Mouse (Mus musculus) lung, adult 2 months (tissue): ENCODE measurements around the gene Cyyr1. TPM values are rescaled to one million over a fixed set of nuclear protein-coding genes. Genes with fewer than 3 reads are reported as not detected.

ENCODE experiments used
- DNase-seq: peaks from one replicate; pipeline ENCODE4 v3.0.0; 2022
- H3K4me1 ChIP-seq: fragments of 200-500 bp; 2 replicates; pipeline ENCODE4 v1.6.1; 2011; ENCODE audit warnings: low read length; ENCODE audit not compliant: control insufficient read depth, insufficient read depth
- H3K4me3 ChIP-seq: fragments of 200-500 bp; replicated peaks from 2 replicates; pipeline ENCODE3; 2011; ENCODE audit warnings: low read depth, mild to moderate bottlenecking, control low read depth, low read length; ENCODE audit errors: extremely low read depth
- CTCF ChIP-seq: fragments of 200-500 bp; IDR thresholded peaks from 2 replicates; pipeline ENCODE4 v1.5.1; 2011; ENCODE audit warnings: mild to moderate bottlenecking, low read length, control low read depth; ENCODE audit not compliant: insufficient read depth
- POLR2A ChIP-seq: fragments of 200-500 bp; IDR thresholded peaks from 2 replicates; pipeline ENCODE4 v1.6.1; 2011; ENCODE audit warnings: low read depth, mild to moderate bottlenecking, control low read depth, low read length, borderline replicate concordance; ENCODE audit errors: extremely low read depth
- WGBS: fragments of 180-500 bp; shearing (Covaris S2); methylation state at CpG from one replicate; pipeline ENCODE4 v1.1.7; 2018; 5-methylcytosine and 5-hydroxymethylcytosine counted together
- polyA plus RNA-seq: library from polyadenylated mRNA; depleted of rRNA; stranded (reverse); fragments of >200 nt; gene quantifications from 2 replicates; pipeline ENCODE4 v1.2.3, GENCODE M21; 2012; rRNA removed

The Cyyr1 gene
- polyA plus RNA-seq, 1 experiment = 93.4 TPM

DNA sequence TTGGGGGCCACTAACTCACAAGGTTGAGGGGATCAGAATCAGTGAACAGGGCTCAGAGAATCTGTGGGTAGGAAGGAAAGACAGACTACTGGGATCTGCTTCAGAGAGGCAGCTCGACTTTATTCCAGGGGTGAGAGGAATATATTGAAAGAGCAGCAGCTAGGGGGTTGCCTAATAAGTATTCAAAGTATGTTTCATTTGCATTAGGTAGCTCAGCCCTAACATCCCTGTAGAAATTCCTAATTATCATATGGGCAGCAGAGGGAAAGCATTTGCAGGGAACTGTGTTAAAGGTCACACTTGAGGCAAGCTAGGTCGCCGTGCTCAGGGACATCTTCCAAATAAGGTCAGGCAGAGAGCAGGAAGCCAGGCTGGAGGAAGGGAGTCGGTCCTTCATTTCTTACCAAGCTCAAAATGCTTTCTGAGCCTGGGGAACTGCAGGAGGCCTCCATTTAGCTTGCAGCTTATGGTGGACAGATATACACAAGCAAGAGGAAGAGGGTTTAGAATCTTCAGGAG lies 159.7 kb downstream of the Cyyr1 start:
- no peaks in the 10 kb centered on the region; the same call in 1 of the 2 replicates for H3K4me1 ChIP-seq

DNA sequence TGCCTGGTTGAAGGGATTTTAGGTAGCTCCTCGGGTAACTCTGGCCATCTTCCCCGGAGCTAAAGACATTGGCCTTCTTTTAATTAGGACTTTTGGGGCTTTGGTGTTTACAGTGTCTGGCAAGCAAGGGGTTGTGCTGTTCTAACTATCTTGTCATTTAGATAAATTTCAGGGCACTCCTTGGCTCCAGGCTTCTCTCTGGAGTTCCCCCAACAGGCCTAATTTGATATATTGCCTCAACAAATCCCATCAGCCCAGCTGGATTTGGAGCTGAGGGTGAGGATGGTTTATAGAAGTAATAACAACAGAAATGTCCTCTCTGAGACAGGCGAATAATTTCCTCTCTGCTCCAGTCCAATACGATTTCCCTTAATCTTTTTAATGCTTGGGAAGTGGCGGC lies 166.4 kb downstream of the Cyyr1 start:
- TF ChIP-seq CTCF (no peak), POLR2A (no peak)
- 40% methylated on average over 5 of the region's 5 CpGs for WGBS
- Histone ChIP-seq H3K4me3 (no peak overlapping the region), H3K4me1 (no peaks in the 10 kb centered on the region)
- DNase-seq = no peak

More for the DNA sequence above, 159.7 kb downstream of the Cyyr1 start:
- no peak for TF ChIP-seq CTCF
- no peak for TF ChIP-seq POLR2A
- no peak for DNase-seq
- WGBS = 20% methylated on average over 4 of the region's 4 CpGs
- H3K4me3 ChIP-seq = no peak overlapping the region

Other genes with a start within 250 kb of the Cyyr1 start
- 68.7 and 86.6 TPM in 2 replicates for gene Adamts1, start 249.7 kb upstream of the Cyyr1 start, polyA plus RNA-seq